Mouse (Mus musculus) heart, embryonic 11.5 days (tissue): Measurements from ENCODE around the gene Ilf3. TPM values are rescaled to one million over a fixed set of nuclear protein-coding genes. Genes with fewer than 3 reads are reported as not detected.

Experiments used
- ATAC-seq: fragments of 200-750 bp; cut with Nextera tagmentation; replicated peaks from 2 replicates; pipeline ENCODE4 v1.8.0; 2017; ENCODE audit warnings: moderate library complexity; ENCODE audit not compliant: insufficient number of reproducible peaks, low FRiP score, low TSS enrichment
- H3K27ac ChIP-seq: fragments of 300-500 bp; sonication (generic); 2 replicates; pipeline ENCODE4 v1.5.1; 2014; ENCODE audit warnings: mild to moderate bottlenecking, low read depth, low read length
- H3K27me3 ChIP-seq: fragments of 300-500 bp; sonication (generic); 2 replicates; pipeline ENCODE4 v1.6.1; 2014; ENCODE audit warnings: mild to moderate bottlenecking, low read length, mixed read lengths; ENCODE audit not compliant: control insufficient read depth, insufficient read depth
- H3K36me3 ChIP-seq: fragments of 300-500 bp; sonication (generic); 2 replicates; pipeline ENCODE4 v1.6.1; 2014; ENCODE audit warnings: mild to moderate bottlenecking, low read length, moderate library complexity, mixed read lengths; ENCODE audit not compliant: control insufficient read depth, insufficient read depth
- H3K4me1 ChIP-seq: fragments of 300-500 bp; sonication (generic); 2 replicates; pipeline ENCODE4 v1.6.1; 2014; ENCODE audit warnings: low read length; ENCODE audit not compliant: control insufficient read depth, insufficient read depth
- H3K4me2 ChIP-seq: fragments of 300-500 bp; sonication (generic); 2 replicates; pipeline ENCODE4 v1.6.1; 2014; ENCODE audit warnings: mild to moderate bottlenecking, moderate library complexity
- H3K4me3 ChIP-seq: fragments of 300-500 bp; sonication (generic); 2 replicates; pipeline ENCODE4 v1.5.1; 2014; ENCODE audit warnings: low read depth, low read length
- H3K9ac ChIP-seq: fragments of 300-500 bp; sonication (generic); 2 replicates; pipeline ENCODE4 v1.6.1; 2014; ENCODE audit warnings: mild to moderate bottlenecking, low read depth, low read length, moderate library complexity
- H3K9me3 ChIP-seq: fragments of 300-500 bp; sonication (generic); replicated peaks from 2 replicates; pipeline ENCODE4 v1.6.1; 2016; ENCODE audit warnings: low read length; ENCODE audit not compliant: control insufficient read depth
- WGBS: fragments of 180-500 bp; shearing (Covaris S2); extraction: QIAGEN DNeasy Blood & Tissue Kit; methylation state at CpG from one replicate; pipeline ENCODE4 v1.1.7; 2014; ENCODE audit not compliant: insufficient replicate concordance; 5-methylcytosine and 5-hydroxymethylcytosine counted together
- polyA plus RNA-seq: library from polyadenylated mRNA; unstranded; fragments of >200 nt; fragmentation: Nextera tagmentation; extraction: Ambion mirVana; gene quantifications from 2 replicates; pipeline ENCODE4 v1.2.1, GENCODE M21; 2014

Ilf3 gene
- polyA plus RNA-seq, 1 experiment from 2014 or later = 120 TPM

DNA sequence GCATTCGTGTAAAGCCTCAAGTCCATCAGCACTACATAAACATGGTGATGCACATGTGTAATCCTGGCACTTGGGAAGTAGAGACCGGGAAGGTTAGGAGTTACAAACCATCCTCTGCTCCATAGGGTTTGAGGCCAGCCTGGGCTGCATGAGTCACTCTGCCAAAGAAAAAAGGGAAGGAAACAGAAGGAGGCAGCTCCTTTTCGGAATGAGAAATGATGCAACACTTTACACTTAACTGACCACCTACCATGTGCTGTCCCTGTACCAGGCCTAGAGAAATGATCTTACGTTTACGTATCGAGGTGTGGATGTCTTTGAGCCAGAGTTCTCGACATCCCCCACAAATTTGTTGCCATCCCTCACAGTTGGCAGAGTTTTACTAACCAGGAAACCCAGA, 85.3 kb downstream of the Ilf3 start:
- WGBS = 86% methylated on average over 7 of the region's 7 CpGs
- H3K9ac ChIP-seq = no peak overlapping the region
- H3K4me3 ChIP-seq = no peak overlapping the region
- no peaks in the 10 kb centered on the region for H3K9me3 ChIP-seq
- H3K4me1 ChIP-seq = peaks cover 26% of the 10 kb centered on the region
- no peak overlapping the region for H3K4me2 ChIP-seq
- no peaks in the 10 kb centered on the region for H3K27me3 ChIP-seq
- no peaks in the 10 kb centered on the region; the same call in 1 of the 2 replicates for H3K36me3 ChIP-seq
- no peak for ATAC-seq
- H3K27ac ChIP-seq = no peak overlapping the region; the same call in 1 of the 2 replicates

DNA sequence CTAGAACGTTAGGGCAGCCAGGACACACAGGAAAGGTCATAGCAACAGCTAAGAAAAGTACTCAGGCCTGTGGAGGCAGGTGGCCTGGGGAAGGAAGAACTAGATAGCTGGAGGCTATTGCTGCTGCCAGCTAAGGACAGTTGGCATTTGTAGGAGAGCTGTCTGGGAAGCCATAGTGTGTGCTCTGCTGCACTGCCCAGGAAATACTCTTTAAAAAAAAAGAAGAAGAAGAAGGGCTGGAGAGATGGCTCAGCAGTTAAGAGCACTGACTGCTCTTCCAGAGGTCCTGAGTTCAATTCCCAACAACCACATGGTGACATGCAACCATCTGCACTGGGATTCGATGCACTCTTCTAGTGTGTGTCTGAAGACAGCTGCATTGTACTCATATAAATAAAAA, 85.8 kb downstream of the Ilf3 start:
- ATAC-seq = no peak
- WGBS = 81% methylated on average over 2 of the region's 2 CpGs
- Histone ChIP-seq H3K4me3 (no peak overlapping the region), H3K4me2 (no peak overlapping the region), H3K4me1 (peaks cover 26% of the 10 kb centered on the region), H3K27me3 (no peaks in the 10 kb centered on the region), H3K9me3 (no peaks in the 10 kb centered on the region), H3K36me3 (no peaks in the 10 kb centered on the region; the same call in 1 of the 2 replicates), H3K9ac (no peak overlapping the region), H3K27ac (no peak overlapping the region)

DNA sequence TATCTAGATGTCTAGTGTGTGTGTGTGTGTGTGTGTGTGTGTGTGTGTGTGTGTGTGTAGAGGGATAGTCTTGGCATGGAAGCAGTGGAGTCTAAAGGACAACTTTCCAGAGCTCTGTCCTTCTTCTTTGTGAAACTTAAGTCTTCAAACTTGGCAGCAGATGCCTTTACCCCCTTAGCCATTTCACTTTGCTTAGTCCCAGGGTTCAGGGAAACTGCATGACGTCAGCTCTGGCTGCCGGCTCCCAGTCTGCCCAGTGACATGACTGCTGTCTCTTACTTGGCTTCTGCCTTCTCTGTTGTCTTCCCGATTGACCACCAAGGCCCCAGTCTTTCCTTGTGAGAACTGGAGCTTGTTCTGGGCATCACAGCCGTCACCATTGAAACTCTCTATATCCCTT, 86.9 kb downstream of the Ilf3 start:
- H3K27me3 ChIP-seq = no peaks in the 10 kb centered on the region
- ATAC-seq = no peak
- no peak overlapping the region for H3K9ac ChIP-seq
- WGBS = 68% methylated on average over 4 of the region's 4 CpGs
- no peak overlapping the region for H3K4me2 ChIP-seq
- H3K4me3 ChIP-seq = no peak overlapping the region
- no peaks in the 10 kb centered on the region; the same call in 1 of the 2 replicates for H3K36me3 ChIP-seq
- H3K27ac ChIP-seq = no peak overlapping the region
- no peaks in the 10 kb centered on the region for H3K9me3 ChIP-seq
- peaks cover 26% of the 10 kb centered on the region for H3K4me1 ChIP-seq

Other genes starting within 250 kb of the Ilf3 start
- 9.4 and 10.9 TPM in 2 replicates for gene Tyk2, start 236.6 kb upstream of the Ilf3 start, polyA plus RNA-seq
- 254 and 266 TPM in 2 replicates for gene Cdc37, start 217.9 kb upstream of the Ilf3 start, polyA plus RNA-seq
- gene Pde4a, start 202.2 kb upstream of the Ilf3 start, polyA plus RNA-seq = 7.6 and 8.3 TPM in 2 replicates
- 22.3 and 35.7 TPM in 2 replicates for gene Keap1, start 128.5 kb upstream of the Ilf3 start, polyA plus RNA-seq
- gene S1pr5, start 119.4 kb upstream of the Ilf3 start, polyA plus RNA-seq = 0.11 and 0.31 TPM in 2 replicates
- 45.5 and 48.2 TPM in 2 replicates for gene Atg4d, start 102.6 kb upstream of the Ilf3 start, polyA plus RNA-seq
- gene Kri1, start 79.9 kb upstream of the Ilf3 start, polyA plus RNA-seq = 9.9 and 12.3 TPM in 2 replicates
- gene Cdkn2d, start 76.5 kb upstream of the Ilf3 start, polyA plus RNA-seq = 88.4 and 99.8 TPM in 2 replicates
- gene Ap1m2, start 55.5 kb upstream of the Ilf3 start, polyA plus RNA-seq = 0.55 and 1.1 TPM in 2 replicates
- gene Slc44a2, start 47.2 kb upstream of the Ilf3 start, polyA plus RNA-seq = 62.3 and 70.0 TPM in 2 replicates
- gene Qtrt1, start 44.0 kb downstream of the Ilf3 start, polyA plus RNA-seq = 24.2 and 31.7 TPM in 2 replicates
- gene Dnm2, start 57.0 kb downstream of the Ilf3 start, polyA plus RNA-seq = 62.7 and 68.1 TPM in 2 replicates
- 79.8 and 80.9 TPM in 2 replicates for gene Tmed1, start 142.4 kb downstream of the Ilf3 start, polyA plus RNA-seq
- gene AB124611, start 158.3 kb downstream of the Ilf3 start, polyA plus RNA-seq = 1.5 and 1.7 TPM in 2 replicates
- 44.0 and 47.2 TPM in 2 replicates for gene Carm1, start 179.0 kb downstream of the Ilf3 start, polyA plus RNA-seq
- 29.5 and 34.0 TPM in 2 replicates for gene Timm29, start 224.9 kb downstream of the Ilf3 start, polyA plus RNA-seq
- 10.9 and 11.8 TPM in 2 replicates for gene Yipf2, start 225.0 kb downstream of the Ilf3 start, polyA plus RNA-seq
- 77.4 and 78.7 TPM in 2 replicates for gene Smarca4, start 248.3 kb downstream of the Ilf3 start, polyA plus RNA-seq